Mouse (Mus musculus): ENCODE results near the gene Tnfrsf14. TPM values are rescaled to one million over a fixed set of nuclear protein-coding genes. Genes with fewer than 3 reads are reported as not detected.

Gene Tnfrsf14
- polyA plus RNA-seq, 1 experiment, result 17.6 TPM

DNA sequence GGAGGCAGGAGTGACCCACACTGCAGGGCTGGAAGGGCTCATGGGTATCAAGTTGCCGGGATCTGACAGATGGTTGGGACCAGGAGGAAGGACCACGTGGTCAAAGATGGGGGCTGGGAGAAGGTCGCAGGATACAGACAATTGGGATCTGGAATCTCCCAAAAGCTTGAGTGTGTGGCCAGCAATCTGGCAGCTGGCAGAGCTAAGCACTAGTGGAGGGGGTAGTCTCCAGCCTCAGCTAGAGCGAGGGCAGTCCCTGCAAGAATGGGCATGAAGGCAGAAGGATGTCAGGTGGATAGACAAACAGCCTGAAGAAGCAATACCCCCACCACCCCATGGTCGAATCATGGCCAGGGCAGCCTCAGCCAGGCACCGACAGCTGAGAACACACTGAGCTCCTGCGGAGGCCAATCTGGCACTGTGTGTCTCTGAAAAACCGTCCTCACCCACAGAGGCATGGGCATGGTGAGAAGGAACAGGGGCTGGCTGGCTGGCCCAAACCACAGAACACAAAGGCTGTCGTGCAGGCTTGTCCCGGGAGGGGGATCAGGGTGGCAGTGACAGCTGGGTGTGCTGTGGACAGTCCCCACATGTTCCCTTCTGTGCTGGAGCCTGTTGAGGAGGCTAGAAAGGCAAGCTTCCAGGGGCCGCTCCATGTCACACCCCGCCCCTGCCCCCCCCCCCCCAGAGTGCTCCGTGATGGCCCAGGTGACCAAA is 41.3 kb downstream of the Tnfrsf14 start:
- no peak overlapping the region for H3K4me3 ChIP-seq (ENCODE audit: insufficient read depth, low read length)
- TF ChIP-seq POLR2A (IDR thresholded peaks at IDR 0.05; ENCODE audit: low read depth, low read length) (no peak), CTCF (IDR thresholded peaks at IDR 0.05; ENCODE audit: borderline replicate concordance, insufficient read depth, low read length) (no peak)
- no peaks in the 10 kb centered on the region for H3K4me1 ChIP-seq (ENCODE audit: control insufficient read depth, insufficient read depth, low read length)
- no peak overlapping the region for H3K27ac ChIP-seq (ENCODE audit: insufficient read depth, low read length)

DNA sequence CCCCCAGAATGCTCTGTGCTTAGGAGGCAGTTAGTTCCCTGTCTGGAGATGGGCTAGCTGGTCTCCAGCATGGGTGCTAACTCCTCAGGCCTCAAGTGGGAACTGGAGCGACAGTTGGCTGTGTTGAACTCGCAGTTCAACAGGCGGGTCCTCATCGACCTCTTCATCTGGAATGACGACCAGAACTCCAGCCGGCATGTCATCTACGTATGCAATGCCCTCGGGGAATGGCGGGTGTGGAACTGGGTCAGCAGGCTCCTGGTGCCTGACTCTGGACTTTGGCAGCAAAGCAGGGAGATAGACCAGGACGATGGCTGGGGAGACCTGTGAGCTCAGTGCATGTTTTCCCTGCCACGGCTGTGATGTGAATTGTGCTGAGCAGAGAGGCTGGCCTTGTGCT is 42.9 kb downstream of the Tnfrsf14 start:
- no peak overlapping the region for H3K4me3 ChIP-seq (ENCODE audit: insufficient read depth, low read length)
- no peaks in the 10 kb centered on the region for H3K4me1 ChIP-seq (ENCODE audit: control insufficient read depth, insufficient read depth, low read length)
- H3K27ac ChIP-seq (ENCODE audit: insufficient read depth, low read length), result no peak overlapping the region
- TF ChIP-seq CTCF (IDR thresholded peaks at IDR 0.05; ENCODE audit: borderline replicate concordance, insufficient read depth, low read length) (no peak), POLR2A (IDR thresholded peaks at IDR 0.05; ENCODE audit: low read depth, low read length) (no peak)

DNA sequence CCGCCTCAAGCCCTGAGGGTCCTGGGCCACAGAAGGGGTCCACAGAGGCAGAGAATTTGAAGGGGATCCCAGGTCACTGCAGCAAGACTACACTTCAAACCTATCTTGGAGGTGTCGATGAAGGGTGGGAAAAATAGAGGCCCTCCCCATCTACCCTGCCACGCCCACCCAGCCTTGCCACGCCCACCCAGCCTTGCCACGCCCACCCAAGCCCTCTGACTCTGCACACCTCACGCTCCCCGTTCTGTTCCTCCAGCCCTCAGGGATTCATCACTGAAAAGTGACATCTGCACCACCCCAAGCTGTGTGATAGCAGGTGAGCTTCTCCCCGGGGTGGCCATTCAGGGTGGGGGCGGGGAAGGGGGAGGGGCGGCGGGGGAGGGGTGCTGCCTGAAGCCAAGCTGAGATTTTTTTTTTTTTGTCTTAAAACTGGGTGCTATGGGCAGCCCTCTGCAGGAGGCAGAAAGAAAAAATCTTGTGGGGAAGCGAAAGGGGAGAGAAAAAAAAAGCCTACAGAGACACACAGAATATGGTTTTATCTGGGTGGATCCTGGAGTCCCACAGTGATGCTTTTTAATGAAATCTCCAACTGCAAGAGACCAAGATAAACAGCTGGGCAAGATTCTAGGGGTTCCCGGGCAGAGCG is 46.2 kb downstream of the Tnfrsf14 start:
- H3K4me1 ChIP-seq (ENCODE audit: control insufficient read depth, insufficient read depth, low read length), result no peaks in the 10 kb centered on the region
- no peak overlapping the region for H3K27ac ChIP-seq (ENCODE audit: insufficient read depth, low read length)
- H3K4me3 ChIP-seq (ENCODE audit: insufficient read depth, low read length), result no peak overlapping the region
- TF ChIP-seq POLR2A (IDR thresholded peaks at IDR 0.05; ENCODE audit: low read depth, low read length) (no peak), CTCF (IDR thresholded peaks at IDR 0.05; ENCODE audit: borderline replicate concordance, insufficient read depth, low read length) (no peak)

DNA sequence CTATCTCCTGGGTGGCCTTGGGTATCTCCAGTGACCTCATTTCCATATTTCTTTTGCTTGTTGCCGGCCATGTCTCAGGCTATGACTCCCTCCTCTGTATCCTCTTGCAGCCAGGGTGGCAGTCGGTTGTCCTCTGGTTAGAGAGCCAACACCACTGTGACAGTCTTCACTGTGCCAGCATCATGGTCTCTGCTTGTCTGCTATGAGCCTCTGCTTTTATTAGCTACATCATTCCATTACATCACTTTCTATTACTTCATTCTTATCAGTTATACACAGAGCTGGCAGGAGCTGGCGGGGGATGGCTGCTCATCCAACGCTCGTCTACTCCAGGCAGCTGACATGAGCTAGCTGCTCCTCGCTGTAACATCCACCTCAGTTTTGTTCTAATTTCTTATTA is 47.6 kb downstream of the Tnfrsf14 start:
- Histone ChIP-seq H3K4me1 (ENCODE audit: control insufficient read depth, insufficient read depth, low read length) (no peaks in the 10 kb centered on the region), H3K27ac (ENCODE audit: insufficient read depth, low read length) (no peak overlapping the region), H3K4me3 (ENCODE audit: insufficient read depth, low read length) (no peak overlapping the region)
- TF ChIP-seq CTCF (IDR thresholded peaks at IDR 0.05; ENCODE audit: borderline replicate concordance, insufficient read depth, low read length) (no peak), POLR2A (IDR thresholded peaks at IDR 0.05; ENCODE audit: low read depth, low read length) (no peak)

DNA sequence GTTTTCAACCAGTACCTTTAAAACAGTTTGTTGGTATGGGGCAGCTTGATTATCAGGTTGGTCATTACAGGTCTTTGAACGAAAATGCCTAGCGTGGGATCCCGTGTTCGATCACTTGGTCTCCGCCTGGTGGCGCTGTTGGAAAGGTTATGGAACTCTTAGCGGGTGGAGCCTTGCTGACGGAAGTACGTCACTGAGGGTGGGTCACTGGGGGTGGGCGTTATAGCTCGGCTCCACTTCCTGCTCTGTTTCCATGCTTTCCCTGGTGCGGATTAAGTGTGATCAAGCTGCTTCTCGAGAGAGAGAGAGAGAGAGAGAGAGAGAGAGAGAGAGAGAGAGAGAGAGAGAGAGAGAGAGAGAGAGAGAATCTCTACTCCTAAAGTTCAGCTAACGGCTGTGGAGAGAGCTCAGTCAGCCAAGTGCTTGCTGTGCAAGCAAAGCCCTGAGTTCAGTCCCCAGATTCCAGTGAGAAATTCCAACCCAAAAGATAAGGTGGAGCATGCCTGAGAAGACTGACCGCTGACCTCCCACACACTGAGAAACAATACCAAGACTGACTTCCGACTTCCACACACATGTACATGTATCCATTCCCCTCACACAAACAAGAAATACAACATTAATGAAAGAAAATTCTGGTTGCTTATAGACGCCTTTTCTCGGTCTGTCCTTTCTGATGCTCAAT is 50.4 kb downstream of the Tnfrsf14 start:
- TF ChIP-seq POLR2A (IDR thresholded peaks at IDR 0.05; ENCODE audit: low read depth, low read length), result peak; percentile 87
- TF ChIP-seq CTCF (IDR thresholded peaks at IDR 0.05; ENCODE audit: borderline replicate concordance, insufficient read depth, low read length), result peak; percentile 76
- Histone ChIP-seq H3K4me1 (ENCODE audit: control insufficient read depth, insufficient read depth, low read length) (no peaks in the 10 kb centered on the region), H3K27ac (ENCODE audit: insufficient read depth, low read length) (peak overlapping the region; percentile 60), H3K4me3 (ENCODE audit: insufficient read depth, low read length) (peak overlapping the region; percentile 30)

DNA sequence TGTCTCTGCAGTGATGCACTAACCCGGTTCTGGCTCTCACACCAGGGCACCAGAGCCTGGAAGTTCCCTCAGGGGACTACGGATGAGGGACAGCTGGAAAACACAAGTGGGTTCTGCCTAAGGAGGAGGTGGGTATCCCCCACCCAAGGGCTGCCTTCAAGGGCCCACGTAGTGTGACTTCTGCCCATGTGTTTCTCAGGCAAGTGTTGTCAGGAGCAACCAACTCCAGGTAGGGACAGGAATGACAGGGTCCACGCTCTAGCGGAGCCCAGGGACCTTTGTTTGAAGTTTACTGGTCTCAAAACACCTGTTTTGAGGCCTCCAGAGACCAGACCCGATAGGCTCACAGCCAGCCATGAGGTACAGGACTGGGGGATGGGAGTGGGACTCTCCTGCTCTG is 55.2 kb downstream of the Tnfrsf14 start:
- Histone ChIP-seq H3K27ac (ENCODE audit: insufficient read depth, low read length) (no peak overlapping the region), H3K4me1 (ENCODE audit: control insufficient read depth, insufficient read depth, low read length) (no peaks in the 10 kb centered on the region), H3K4me3 (ENCODE audit: insufficient read depth, low read length) (no peak overlapping the region)
- no peak for TF ChIP-seq CTCF (IDR thresholded peaks at IDR 0.05; ENCODE audit: borderline replicate concordance, insufficient read depth, low read length)
- TF ChIP-seq POLR2A (IDR thresholded peaks at IDR 0.05; ENCODE audit: low read depth, low read length), result no peak

Other genes starting within 250 kb of the Tnfrsf14 start
- gene Ttc34, start 91.1 kb downstream of the Tnfrsf14 start, polyA plus RNA-seq (2011; ENCODE audit: insufficient read length, low read depth, missing spikeins), result not detected in 2 replicates
- gene Mmel1, start 59.0 kb downstream of the Tnfrsf14 start, polyA plus RNA-seq (2011; ENCODE audit: insufficient read length, low read depth, missing spikeins), result not detected in 2 replicates
- gene Fam213b, start 29.4 kb downstream of the Tnfrsf14 start, polyA plus RNA-seq (2011; ENCODE audit: insufficient read length, low read depth, missing spikeins), result 13.2 and 13.7 TPM in 2 replicates
- gene Hes5, start 32.4 kb upstream of the Tnfrsf14 start, polyA plus RNA-seq (2011; ENCODE audit: insufficient read length, low read depth, missing spikeins), result not detected in 2 replicates
- gene Pank4, start 35.6 kb upstream of the Tnfrsf14 start, polyA plus RNA-seq (2011; ENCODE audit: insufficient read length, low read depth, missing spikeins), result 19.0 and 19.8 TPM in 2 replicates
- 0.12 and 0.23 TPM in 2 replicates for gene Plch2, start 128.2 kb upstream of the Tnfrsf14 start, polyA plus RNA-seq (2011; ENCODE audit: insufficient read length, low read depth, missing spikeins)
- 5.1 and 6.3 TPM in 2 replicates for gene Pex10, start 138.5 kb upstream of the Tnfrsf14 start, polyA plus RNA-seq (2011; ENCODE audit: insufficient read length, low read depth, missing spikeins)
- 148 and 162 TPM in 2 replicates for gene Rer1, start 157.8 kb upstream of the Tnfrsf14 start, polyA plus RNA-seq (2011; ENCODE audit: insufficient read length, low read depth, missing spikeins)
- gene Morn1, start 158.0 kb upstream of the Tnfrsf14 start, polyA plus RNA-seq (2011; ENCODE audit: insufficient read length, low read depth, missing spikeins), result 3.9 and 5.0 TPM in 2 replicates

Measured in embryonic fibroblast, embryonic 13.5 days (primary cell).